Mouse (Mus musculus) gastrocnemius, adult 2 months (tissue): ENCODE measurements around the gene Crcp. TPM values are rescaled to one million over a fixed set of nuclear protein-coding genes. Genes with fewer than 3 reads are reported as not detected.

Experiments
- DNase-seq: peaks from one replicate; pipeline ENCODE4 v3.0.0; 2022
- H3K27ac ChIP-seq: fragments of 200-600 bp; 2 replicates; pipeline ENCODE4 v1.8.1; 2022; ENCODE audit warnings: mild to moderate bottlenecking
- H3K4me3 ChIP-seq: fragments of 200-600 bp; 2 replicates; pipeline ENCODE4 v1.8.1; 2022; ENCODE audit warnings: mild to moderate bottlenecking, moderate library complexity
- CTCF ChIP-seq: fragments of 200-600 bp; IDR thresholded peaks from 2 replicates; pipeline ENCODE4 v1.8.1; 2022; ENCODE audit warnings: antibody characterized with exemption, mild to moderate bottlenecking, moderate library complexity
- intact Hi-C: fragments of 180-260 bp; cut with DNase I; formaldehyde crosslinking; loops from one replicate; pipeline ENCODE4 v1.15.1; 2025
- total RNA-seq, 2 experiments: library from RNA; stranded (reverse); gene quantifications; 2 replicates each; pipeline ENCODE4 v1.2.3; 2021

Gene Crcp
- total RNA-seq, 2 experiments from 2014 or later = 18.7 to 19.3 TPM

- peak; percentile 69 for TF ChIP-seq CTCF
- intact Hi-C loops = no loop called here
- Histone ChIP-seq H3K4me3 (no peak overlapping the region), H3K27ac (no peak overlapping the region)
- no peak for DNase-seq
These were observed 21.7 kb upstream of the Crcp start for GRCm38 (mm10) chr5:130007344-130007743.

DNA sequence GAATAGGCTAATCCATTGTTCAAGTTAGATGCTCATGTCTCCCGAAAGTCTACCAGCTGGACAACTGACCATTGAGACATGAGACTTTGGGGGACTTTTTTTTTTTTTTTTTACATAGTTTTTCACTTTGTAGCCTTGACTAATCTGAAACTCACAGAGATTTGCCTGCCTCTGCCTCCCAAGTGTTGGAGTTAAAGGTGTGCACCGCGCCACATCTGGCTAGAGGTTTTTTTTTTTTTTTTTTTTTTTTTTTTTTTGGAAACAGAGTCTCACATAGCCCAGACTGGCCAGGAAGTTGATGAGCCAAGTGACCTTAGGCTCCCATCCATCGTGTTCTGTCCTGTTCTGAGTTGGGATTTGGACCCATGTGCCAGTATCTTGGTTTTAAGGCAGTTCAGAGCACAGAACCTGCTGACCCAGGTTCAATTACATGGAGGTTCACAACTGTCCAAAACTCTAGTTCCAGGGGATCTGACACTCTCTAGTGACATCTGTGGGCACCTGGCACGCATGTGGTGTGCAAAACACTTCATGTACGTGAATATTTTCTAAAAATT is 21.0 kb upstream of the Crcp start:
- no peak for DNase-seq
- Histone ChIP-seq H3K4me3 (no peak overlapping the region), H3K27ac (no peak overlapping the region)
- no peak for TF ChIP-seq CTCF
- intact Hi-C loops = no loop called here

DNA sequence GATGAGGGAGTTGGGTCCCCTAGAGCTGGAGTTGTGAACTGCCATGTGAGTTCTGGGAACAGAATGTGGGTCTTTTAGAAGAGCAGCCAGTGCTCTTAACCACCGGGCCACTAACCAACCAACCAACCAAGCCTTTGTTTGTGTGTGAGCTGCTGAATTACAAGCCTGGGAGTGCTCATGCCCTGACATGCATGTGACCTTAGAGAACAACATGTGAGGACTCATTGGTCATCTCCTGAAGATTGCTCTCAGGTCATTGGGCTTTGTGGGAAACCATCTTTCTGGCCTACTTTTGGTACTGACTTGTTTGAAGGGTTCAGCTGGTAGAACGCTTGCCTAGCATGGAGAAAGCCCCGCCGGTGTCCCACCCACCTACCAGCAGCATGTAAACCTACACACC is 19.3 kb upstream of the Crcp start:
- no peak overlapping the region for H3K27ac ChIP-seq
- H3K4me3 ChIP-seq = no peak overlapping the region
- DNase-seq = no peak
- no peak for TF ChIP-seq CTCF
- intact Hi-C loops = no loop called here

DNA sequence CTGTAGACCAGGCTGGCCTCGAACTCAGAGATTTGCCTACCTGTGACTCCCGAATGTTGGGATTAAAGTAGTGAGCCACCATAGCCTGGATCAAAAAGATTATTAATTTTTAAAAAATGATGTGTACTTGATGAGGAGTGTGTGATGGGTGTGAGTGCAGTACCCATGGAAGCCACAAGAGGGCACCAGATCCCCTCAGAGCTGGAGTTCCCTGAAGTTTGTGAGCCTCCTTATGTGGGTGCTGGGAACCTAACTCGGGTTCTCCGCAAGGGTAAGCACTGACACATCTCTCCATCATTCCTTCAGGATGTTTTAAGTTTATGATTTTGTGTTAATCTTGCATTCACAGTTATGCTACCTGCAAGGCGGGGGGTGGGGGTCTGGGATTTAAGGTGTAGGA is 18.1 kb upstream of the Crcp start:
- no peak for DNase-seq
- no peak overlapping the region for H3K27ac ChIP-seq
- intact Hi-C loops = no loop called here
- no peak overlapping the region for H3K4me3 ChIP-seq
- peak; percentile 58 for TF ChIP-seq CTCF

- Histone ChIP-seq H3K27ac (no peak overlapping the region), H3K4me3 (no peak overlapping the region)
- TF ChIP-seq CTCF = 0 out of 2 replicates have a peak, but pooled peaks have one; percentile 1
These were observed 14.0 kb upstream of the Crcp start for GRCm38 (mm10) chr5:130015104-130015503.

GRCm38 (mm10) chr5:130019461-130019860 is 9.6 kb upstream of the Crcp start:
- Histone ChIP-seq H3K4me3 (no peak overlapping the region), H3K27ac (no peak overlapping the region)
- DNase-seq = no peak
- no peak for TF ChIP-seq CTCF
- intact Hi-C loops = no loop called here

More at GRCm38 (mm10) chr5:130015104-130015503, 14.0 kb upstream of the Crcp start:
- no peak for DNase-seq
- intact Hi-C loops = no loop called here

DNA sequence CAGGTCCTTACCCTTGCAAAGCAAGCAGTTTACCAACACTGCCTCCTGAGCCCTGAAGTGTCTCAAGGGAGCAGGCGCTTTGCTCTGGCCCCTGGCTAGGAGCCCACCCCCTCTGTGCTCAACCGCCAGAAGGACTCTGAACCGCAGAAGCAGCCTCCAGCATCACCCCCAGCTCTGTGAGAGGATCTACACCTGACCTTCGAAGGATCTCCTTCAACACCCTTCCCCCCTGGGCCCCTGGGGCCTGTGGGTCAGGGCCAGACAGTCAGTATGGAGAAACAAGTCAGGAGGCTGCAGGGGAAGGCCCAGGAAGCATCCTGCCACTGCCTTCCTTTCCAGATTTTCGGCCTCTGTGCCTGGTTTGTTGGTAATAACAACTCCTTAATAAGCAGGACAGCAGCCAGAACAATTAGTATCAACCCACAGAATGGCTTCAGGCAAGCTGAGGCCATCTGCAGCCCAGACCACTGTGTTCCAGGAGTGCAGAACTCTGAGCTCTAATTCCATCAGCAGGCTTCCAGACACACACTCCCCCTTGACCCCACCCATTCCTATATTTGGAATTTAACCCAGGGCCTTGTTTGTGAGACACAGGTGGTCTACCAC is 7.6 kb upstream of the Crcp start:
- H3K27ac ChIP-seq = no peak overlapping the region
- no peak overlapping the region for H3K4me3 ChIP-seq
- no peak for DNase-seq
- no peak for TF ChIP-seq CTCF
- intact Hi-C loops = loop anchor here (5.0 kb wide), 1 partner anchor 116 kb away; no protein-coding TSS in a partner anchor

DNA sequence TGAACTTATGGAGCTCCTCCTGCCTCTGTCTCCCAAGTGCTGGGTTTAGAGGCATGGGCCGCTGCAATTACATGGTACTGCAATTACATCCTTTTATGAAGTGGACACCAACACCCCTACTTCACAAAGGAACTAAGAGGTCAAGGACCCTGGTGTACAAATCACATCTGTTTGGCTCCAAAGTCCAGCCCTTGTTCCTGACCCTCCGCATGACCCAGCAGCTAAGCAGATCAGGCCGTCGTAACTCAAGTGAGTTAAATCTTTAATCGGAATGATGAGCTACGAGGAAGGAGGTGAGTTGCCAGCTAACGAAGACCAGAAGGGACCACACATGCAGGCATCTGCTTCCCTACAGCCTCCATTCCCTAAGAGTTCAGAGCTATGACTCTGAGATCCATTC is 6.7 kb upstream of the Crcp start:
- TF ChIP-seq CTCF = no peak
- intact Hi-C loops = loop anchor here (5.0 kb wide), 1 partner anchor 115 kb away; no protein-coding TSS in a partner anchor

DNA sequence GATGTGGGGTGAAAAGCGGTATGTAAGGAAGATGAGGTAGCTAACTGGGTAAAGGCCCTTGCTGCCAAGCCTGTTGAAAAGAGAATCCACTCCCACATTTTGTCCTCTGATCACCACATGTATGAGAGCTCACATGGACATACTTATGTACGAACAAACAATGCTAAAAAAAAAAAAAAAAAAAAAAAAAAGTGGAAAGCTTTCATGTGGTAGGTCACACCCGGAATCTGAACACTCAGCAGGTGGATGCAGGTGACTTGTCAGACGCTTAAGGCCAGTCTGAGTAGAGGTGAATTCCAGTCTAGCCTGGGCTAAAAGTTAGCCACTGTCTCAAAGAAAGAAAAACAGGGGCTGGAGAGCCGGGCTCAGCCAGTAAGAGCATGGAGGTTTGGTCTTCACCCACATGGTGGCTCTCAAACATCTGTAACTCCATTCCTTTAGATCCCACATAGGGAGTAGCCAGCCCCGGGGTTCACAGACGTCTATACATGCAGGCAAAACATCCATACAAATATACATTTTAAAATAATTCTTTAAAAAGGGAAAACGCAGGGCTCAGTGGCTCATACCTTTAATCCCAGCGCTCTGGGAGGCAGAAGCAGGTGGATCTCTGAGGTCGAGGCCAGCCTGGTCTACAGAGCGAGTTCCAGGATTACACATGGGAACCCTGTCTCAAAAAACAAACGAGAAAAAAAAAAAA is 5.9 kb upstream of the Crcp start:
- TF ChIP-seq CTCF = no peak
- intact Hi-C loops = loop anchor here (1.0 to 5.0 kb wide), 2 partner anchors 15 to 114 kb away; no protein-coding TSS in a partner anchor
- DNase-seq = no peak
- Histone ChIP-seq H3K4me3 (peak overlapping the region; percentile 76), H3K27ac (peak overlapping the region; percentile 88)

More for the DNA sequence above, 6.7 kb upstream of the Crcp start:
- Histone ChIP-seq H3K4me3 (no peak overlapping the region), H3K27ac (no peak overlapping the region)
- DNase-seq = no peak

GRCm38 (mm10) chr5:130023767-130024539 is 5.1 kb upstream of the Crcp start:
- intact Hi-C loops = loop anchor here (1.0 to 5.0 kb wide), 3 partner anchors 14 to 139 kb away; no protein-coding TSS in a partner anchor
- peak overlapping the region; percentile 76 for H3K4me3 ChIP-seq
- TF ChIP-seq CTCF = peak; percentile 90
- peak; percentile 88 for DNase-seq
- peak overlapping the region; percentile 88 for H3K27ac ChIP-seq

DNA sequence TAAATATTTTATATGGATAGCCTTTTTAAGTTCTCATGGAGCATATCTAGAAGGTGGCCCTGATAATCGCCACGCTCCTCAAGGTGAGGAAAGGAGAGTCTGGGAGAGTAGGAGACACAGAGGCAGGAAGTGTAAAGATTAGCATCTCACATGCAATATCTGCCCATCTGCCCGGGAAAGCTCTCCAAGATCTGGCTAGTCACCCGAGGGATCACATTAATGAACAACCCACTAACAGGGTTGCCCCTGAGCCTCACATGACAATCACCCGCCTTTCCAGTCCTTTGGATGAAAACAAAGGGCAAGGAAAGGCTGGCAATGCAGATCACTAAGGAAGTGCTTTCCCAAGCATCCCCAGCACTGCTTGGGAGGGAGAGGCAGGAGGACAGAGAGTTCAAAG is 2.0 kb upstream of the Crcp start:
- no peak overlapping the region for H3K27ac ChIP-seq
- no peak for TF ChIP-seq CTCF
- no peak for DNase-seq
- intact Hi-C loops = no loop called here
- H3K4me3 ChIP-seq = no peak overlapping the region

DNA sequence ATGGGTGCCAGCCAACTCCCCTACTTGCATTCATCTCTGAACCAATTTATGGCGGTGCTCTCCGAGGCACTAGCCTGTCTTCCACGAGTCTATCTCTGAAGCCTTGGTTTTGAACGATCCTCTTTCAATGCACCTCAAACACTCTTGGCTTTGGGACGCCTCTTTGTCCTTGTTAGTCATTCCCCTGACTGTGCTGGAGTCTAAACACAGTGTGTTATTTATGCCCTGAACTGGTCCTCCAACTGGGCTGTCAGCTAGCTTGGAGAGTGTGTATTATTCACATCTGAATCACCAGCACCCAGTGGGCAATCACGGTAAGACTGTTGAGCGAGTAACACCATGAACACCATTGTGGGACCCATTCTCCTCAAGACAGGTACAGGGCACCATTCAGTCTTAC is 1.4 kb upstream of the Crcp start:
- no peak overlapping the region for H3K4me3 ChIP-seq
- TF ChIP-seq CTCF = no peak
- intact Hi-C loops = no loop called here
- no peak for DNase-seq
- H3K27ac ChIP-seq = no peak overlapping the region
